Mouse (Mus musculus): ENCODE measurements around the gene Adgrd1. TPM values are rescaled to one million over a fixed set of nuclear protein-coding genes. Genes with fewer than 3 reads are reported as not detected.

Gene Adgrd1
- polyA plus RNA-seq, 1 experiment from 2014 or later: not detected

DNA sequence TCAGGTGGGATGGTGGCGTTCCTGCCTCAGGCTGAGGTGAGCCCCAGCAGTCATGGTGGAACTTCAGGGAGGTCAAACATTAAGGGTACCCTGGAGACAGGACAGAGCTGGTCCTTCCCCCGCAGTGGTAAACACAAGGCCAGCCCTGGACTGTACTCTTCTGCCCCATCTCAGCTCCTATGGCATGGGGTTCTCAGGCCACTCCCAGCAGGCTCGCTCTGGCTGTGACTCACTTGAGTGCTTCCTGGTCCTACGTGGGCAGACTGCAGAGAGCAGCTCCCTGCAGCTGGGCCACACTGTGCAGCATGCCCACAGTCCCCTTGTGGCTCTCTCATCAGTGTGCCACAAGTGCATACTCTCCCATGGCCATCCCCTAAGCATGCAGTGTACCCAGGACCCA, 112.3 kb downstream of the Adgrd1 start:
- H3K4me2 ChIP-seq (ENCODE audit: low read depth, low read length, severe bottlenecking): no peak overlapping the region

DNA sequence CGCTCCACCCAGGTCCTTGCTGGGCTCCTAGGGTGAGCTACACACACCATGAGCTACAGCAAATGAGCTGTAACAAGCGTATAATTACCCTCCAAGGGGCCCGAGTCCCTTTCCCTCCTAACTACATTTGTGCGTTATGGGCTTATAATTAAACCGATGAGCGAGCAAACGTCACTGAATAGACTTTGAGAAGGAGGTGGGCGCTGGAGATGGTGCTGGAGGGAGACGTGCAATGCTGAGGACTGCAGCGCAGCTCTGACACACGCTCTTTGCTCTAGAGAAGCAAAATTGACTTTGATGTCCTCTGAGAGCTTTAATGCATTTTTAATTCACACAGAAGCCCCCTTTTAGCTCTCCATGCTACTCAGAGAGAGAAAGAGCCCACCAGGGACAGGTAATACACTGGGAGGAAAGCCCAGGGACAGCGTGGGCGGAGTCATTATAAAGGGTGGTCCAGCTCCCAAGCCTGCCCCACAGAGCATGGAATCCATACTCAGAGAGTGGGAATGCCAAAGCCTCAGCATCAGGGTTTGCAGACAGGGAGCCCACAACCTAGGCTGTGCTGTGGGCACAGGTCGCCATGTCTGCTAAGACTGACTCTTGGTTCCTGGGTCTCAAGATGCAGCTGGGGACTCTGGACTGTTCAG, 115.0 kb downstream of the Adgrd1 start:
- DNase-seq (ENCODE audit: low spot score): no peak
- Histone ChIP-seq H3K4me3 (ENCODE audit: low read depth, low read length) (no peak overlapping the region), H3K27ac (ENCODE audit: low read depth, low read length) (no peak overlapping the region), H3K4me1 (replicated peaks; ENCODE audit: control insufficient read depth, insufficient read depth, low read length) (no peaks in the 10 kb centered on the region), H3K27me3 (ENCODE audit: control insufficient read depth, insufficient read depth, low read length) (no peaks in the 10 kb centered on the region), H3K36me3 (ENCODE audit: control insufficient read depth, insufficient read depth, low read length) (no peaks in the 10 kb centered on the region), H3K4me2 (ENCODE audit: low read depth, low read length, severe bottlenecking) (no peak overlapping the region), H3K9me3 (ENCODE audit: control insufficient read depth, low read length) (no peaks in the 10 kb centered on the region), H3K9ac (ENCODE audit: low read length) (no peak overlapping the region)
- ATAC-seq (replicated peaks; ENCODE audit: low FRiP score): no peak
- WGBS: 60% methylated on average over 14 of the region's 14 CpGs

More for the DNA sequence above, 112.3 kb downstream of the Adgrd1 start:
- 80% methylated on average over 4 of the region's 4 CpGs for WGBS
- Histone ChIP-seq H3K9me3 (ENCODE audit: control insufficient read depth, low read length) (no peaks in the 10 kb centered on the region), H3K36me3 (ENCODE audit: control insufficient read depth, insufficient read depth, low read length) (no peaks in the 10 kb centered on the region), H3K4me3 (ENCODE audit: low read depth, low read length) (no peak overlapping the region), H3K27ac (ENCODE audit: low read depth, low read length) (no peak overlapping the region), H3K4me1 (replicated peaks; ENCODE audit: control insufficient read depth, insufficient read depth, low read length) (no peaks in the 10 kb centered on the region), H3K27me3 (ENCODE audit: control insufficient read depth, insufficient read depth, low read length) (no peaks in the 10 kb centered on the region), H3K9ac (ENCODE audit: low read length) (no peak overlapping the region)
- no peak for DNase-seq (ENCODE audit: low spot score)
- no peak for ATAC-seq (replicated peaks; ENCODE audit: low FRiP score)

DNA sequence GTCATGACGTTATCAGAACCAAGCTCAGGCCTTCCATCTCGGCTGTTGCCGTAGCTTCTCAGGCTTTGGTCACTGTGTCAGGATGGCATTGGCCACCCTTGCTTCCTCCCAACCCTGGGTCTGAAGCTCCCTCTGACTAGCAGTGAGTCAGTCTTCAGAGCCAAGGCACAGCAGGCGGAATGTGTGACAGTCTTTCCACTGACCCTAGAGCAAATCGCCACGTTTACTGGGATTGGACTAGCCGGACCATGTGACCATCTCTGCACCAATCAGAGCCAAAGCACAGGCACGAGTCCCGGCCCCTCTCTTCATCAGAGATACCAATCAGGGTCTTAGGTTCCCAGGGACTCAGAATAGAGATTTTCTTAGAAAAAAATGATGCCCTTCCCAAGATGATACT, 117.5 kb downstream of the Adgrd1 start:
- DNase-seq (ENCODE audit: low spot score) (no peak), ATAC-seq (replicated peaks; ENCODE audit: low FRiP score) (no peak)
- no peaks in the 10 kb centered on the region for H3K36me3 ChIP-seq (ENCODE audit: control insufficient read depth, insufficient read depth, low read length)
- WGBS: 50% methylated on average over 9 of the region's 9 CpGs
- H3K4me2 ChIP-seq (ENCODE audit: low read depth, low read length, severe bottlenecking): no peak overlapping the region
- no peaks in the 10 kb centered on the region for H3K9me3 ChIP-seq (ENCODE audit: control insufficient read depth, low read length)
- H3K27ac ChIP-seq (ENCODE audit: low read depth, low read length): no peak overlapping the region
- H3K9ac ChIP-seq (ENCODE audit: low read length): no peak overlapping the region
- H3K27me3 ChIP-seq (ENCODE audit: control insufficient read depth, insufficient read depth, low read length): no peaks in the 10 kb centered on the region
- H3K4me3 ChIP-seq (ENCODE audit: low read depth, low read length): no peak overlapping the region
- peaks cover 12% of the 10 kb centered on the region for H3K4me1 ChIP-seq (replicated peaks; ENCODE audit: control insufficient read depth, insufficient read depth, low read length)

DNA sequence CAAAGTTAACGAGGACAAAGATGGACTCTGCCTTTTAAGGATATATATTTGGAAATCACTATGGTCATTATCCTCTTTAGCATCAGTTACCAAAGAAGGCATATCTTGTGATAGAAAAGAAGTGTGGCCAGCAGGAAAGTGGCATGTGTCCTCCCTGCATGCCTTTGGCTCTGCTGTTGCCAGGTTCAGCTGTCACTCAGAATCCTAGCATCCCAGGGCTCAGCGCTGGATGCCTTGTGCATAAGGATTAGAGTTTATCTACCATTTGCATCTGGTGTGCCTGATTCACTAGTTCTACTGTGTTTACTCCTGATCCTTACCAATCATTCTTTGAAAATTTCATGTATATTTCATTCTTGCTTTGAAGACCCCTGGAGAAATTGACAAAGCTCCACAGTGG, 119.5 kb downstream of the Adgrd1 start:
- no peak overlapping the region for H3K4me3 ChIP-seq (ENCODE audit: low read depth, low read length)
- H3K4me1 ChIP-seq (replicated peaks; ENCODE audit: control insufficient read depth, insufficient read depth, low read length): peaks cover 12% of the 10 kb centered on the region
- no peaks in the 10 kb centered on the region for H3K9me3 ChIP-seq (ENCODE audit: control insufficient read depth, low read length)
- H3K36me3 ChIP-seq (ENCODE audit: control insufficient read depth, insufficient read depth, low read length): no peaks in the 10 kb centered on the region
- no peak overlapping the region for H3K27ac ChIP-seq (ENCODE audit: low read depth, low read length)
- H3K27me3 ChIP-seq (ENCODE audit: control insufficient read depth, insufficient read depth, low read length): no peaks in the 10 kb centered on the region
- no peak overlapping the region for H3K9ac ChIP-seq (ENCODE audit: low read length)
- H3K4me2 ChIP-seq (ENCODE audit: low read depth, low read length, severe bottlenecking): no peak overlapping the region
- no peak for ATAC-seq (replicated peaks; ENCODE audit: low FRiP score)
- no peak for DNase-seq (ENCODE audit: low spot score)
- WGBS: 88% methylated on average over 2 of the region's 2 CpGs

DNA sequence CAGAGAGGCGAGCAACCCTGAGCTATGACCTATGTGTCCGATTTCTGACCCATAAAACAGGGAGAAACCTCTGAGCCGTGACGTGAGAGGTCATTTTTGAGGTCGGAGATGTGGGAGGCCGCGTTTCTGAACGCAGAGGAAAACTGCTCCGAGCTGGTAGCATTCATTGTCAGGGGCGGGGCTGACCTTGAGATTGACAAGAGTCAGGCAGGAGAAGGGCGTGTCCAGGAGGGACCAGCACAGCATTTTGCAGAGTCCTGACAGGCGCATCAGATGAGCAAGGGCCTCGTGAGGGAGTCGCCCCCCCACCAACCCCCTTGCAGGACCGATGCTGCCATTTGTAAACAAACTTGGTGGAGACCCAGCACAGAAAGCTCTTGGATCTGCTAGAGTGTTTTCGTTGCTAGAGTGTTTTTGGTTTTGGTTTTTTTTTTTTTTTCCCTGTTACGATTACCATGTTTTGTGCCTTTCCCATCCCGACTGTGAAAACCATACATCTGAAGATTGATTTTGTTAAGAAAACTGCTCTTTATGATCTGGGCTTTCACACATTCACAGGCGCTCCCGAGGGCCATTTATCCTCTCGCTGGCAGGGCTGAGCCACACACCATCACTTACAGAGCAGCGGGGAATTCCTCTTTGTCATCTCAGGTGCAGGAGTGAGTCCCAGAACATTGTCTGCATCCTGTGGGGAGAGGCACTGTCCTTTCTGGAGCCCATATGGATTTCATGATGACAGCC, 121.1 kb downstream of the Adgrd1 start:
- peak overlapping the region; percentile 27; the same call in 1 of the 2 replicates for H3K4me2 ChIP-seq (ENCODE audit: low read depth, low read length, severe bottlenecking)
- H3K9ac ChIP-seq (ENCODE audit: low read length): no peak overlapping the region
- no peaks in the 10 kb centered on the region for H3K9me3 ChIP-seq (ENCODE audit: control insufficient read depth, low read length)
- ATAC-seq (replicated peaks; ENCODE audit: low FRiP score): no peak
- no peaks in the 10 kb centered on the region for H3K36me3 ChIP-seq (ENCODE audit: control insufficient read depth, insufficient read depth, low read length)
- peak overlapping the region; percentile 27; the same call in 1 of the 2 replicates for H3K27ac ChIP-seq (ENCODE audit: low read depth, low read length)
- peak; percentile 60 for DNase-seq (ENCODE audit: low spot score)
- no peak overlapping the region for H3K4me3 ChIP-seq (ENCODE audit: low read depth, low read length)
- H3K27me3 ChIP-seq (ENCODE audit: control insufficient read depth, insufficient read depth, low read length): no peaks in the 10 kb centered on the region
- 19% methylated on average over 22 of the region's 22 CpGs for WGBS
- H3K4me1 ChIP-seq (replicated peaks; ENCODE audit: control insufficient read depth, insufficient read depth, low read length): peaks cover 12% of the 10 kb centered on the region

DNA sequence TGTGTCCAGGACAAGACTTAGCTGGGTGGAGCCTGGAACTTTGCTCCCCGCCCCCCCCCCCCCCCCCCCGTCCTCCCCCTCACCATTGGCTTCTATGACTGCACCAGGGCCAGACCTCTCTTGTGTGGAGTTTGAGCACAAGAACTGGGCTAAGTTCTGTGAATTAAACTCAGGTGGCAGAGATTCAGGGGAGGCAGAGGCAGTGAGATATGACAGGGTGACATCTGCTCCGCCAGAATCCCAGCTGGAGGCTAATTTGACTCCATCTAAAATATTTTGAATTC, 121.6 kb downstream of the Adgrd1 start:
- no peak overlapping the region for H3K4me3 ChIP-seq (ENCODE audit: low read depth, low read length)
- DNase-seq (ENCODE audit: low spot score): no peak
- ATAC-seq (replicated peaks; ENCODE audit: low FRiP score): no peak
- no peaks in the 10 kb centered on the region for H3K27me3 ChIP-seq (ENCODE audit: control insufficient read depth, insufficient read depth, low read length)
- no peaks in the 10 kb centered on the region for H3K9me3 ChIP-seq (ENCODE audit: control insufficient read depth, low read length)
- H3K4me2 ChIP-seq (ENCODE audit: low read depth, low read length, severe bottlenecking): no peak overlapping the region; the same call in 1 of the 2 replicates
- peak overlapping the region; percentile 27; the same call in 1 of the 2 replicates for H3K27ac ChIP-seq (ENCODE audit: low read depth, low read length)
- 36% methylated on average over 1 of the region's 3 CpGs for WGBS
- H3K9ac ChIP-seq (ENCODE audit: low read length): no peak overlapping the region; the same call in 1 of the 2 replicates
- peaks cover 12% of the 10 kb centered on the region for H3K4me1 ChIP-seq (replicated peaks; ENCODE audit: control insufficient read depth, insufficient read depth, low read length)
- no peaks in the 10 kb centered on the region for H3K36me3 ChIP-seq (ENCODE audit: control insufficient read depth, insufficient read depth, low read length)

DNA sequence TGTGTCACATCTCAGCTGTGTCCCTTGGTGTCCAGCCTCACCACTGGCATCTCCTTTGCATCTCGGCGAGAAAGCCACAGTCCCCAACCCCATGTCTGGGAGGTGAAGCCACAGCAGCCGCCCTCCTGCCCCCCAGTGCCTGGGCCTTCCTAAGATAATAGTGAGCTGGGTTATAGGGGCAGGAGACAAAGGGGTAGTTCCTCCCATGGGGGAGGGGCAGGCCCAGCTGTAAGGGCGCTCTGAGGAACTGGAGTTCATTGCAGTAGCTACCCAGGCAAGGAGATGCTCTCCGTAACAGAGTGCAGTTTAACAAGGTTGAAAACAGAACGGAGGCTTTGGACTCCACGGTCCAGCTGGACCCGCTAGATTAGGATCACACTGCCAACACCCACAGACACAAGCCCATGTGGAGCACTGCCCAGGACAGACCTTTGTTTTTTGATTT, 122.0 kb downstream of the Adgrd1 start:
- peak; percentile 57 for DNase-seq (ENCODE audit: low spot score)
- Histone ChIP-seq H3K4me1 (replicated peaks; ENCODE audit: control insufficient read depth, insufficient read depth, low read length) (peaks cover 12% of the 10 kb centered on the region), H3K4me2 (ENCODE audit: low read depth, low read length, severe bottlenecking) (peak overlapping the region; percentile 24), H3K27ac (ENCODE audit: low read depth, low read length) (no peak overlapping the region), H3K36me3 (ENCODE audit: control insufficient read depth, insufficient read depth, low read length) (no peaks in the 10 kb centered on the region), H3K9me3 (ENCODE audit: control insufficient read depth, low read length) (no peaks in the 10 kb centered on the region), H3K9ac (ENCODE audit: low read length) (peak overlapping the region; percentile 16; the same call in 1 of the 2 replicates), H3K27me3 (ENCODE audit: control insufficient read depth, insufficient read depth, low read length) (no peaks in the 10 kb centered on the region), H3K4me3 (ENCODE audit: low read depth, low read length) (no peak overlapping the region)
- 0 out of 2 replicates have a peak, but pooled peaks have one; percentile 24 for ATAC-seq (replicated peaks; ENCODE audit: low FRiP score)
- WGBS: 7% methylated on average over 8 of the region's 8 CpGs

DNA sequence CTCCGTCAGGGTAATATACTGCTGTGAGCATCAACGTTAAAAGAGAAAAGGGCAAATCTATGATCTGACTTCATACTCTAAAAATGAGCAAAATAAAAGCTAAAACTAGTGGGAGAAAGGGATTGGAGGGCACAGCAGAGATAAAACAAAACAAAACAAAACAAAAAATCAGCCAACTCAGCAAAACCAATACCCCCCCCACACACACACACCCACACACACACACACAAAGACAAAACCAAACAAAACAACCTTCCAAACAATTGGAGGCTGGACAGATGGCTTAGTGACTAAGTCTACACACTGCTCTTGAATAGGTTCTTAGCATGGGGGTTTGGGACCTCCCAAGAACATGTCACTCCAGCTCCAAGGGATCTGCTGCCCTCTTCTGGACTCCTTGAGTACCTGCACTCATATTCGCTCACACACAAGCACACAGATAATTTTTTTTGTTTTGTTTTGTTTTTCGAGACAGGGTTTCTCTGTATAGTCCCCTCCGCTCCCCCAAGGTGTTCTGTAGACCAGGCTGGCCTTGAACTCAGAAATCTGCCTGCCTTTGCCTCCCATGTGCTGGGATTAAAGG, 122.7 kb downstream of the Adgrd1 start:
- ATAC-seq (replicated peaks; ENCODE audit: low FRiP score): no peak
- H3K4me3 ChIP-seq (ENCODE audit: low read depth, low read length): no peak overlapping the region
- no peak overlapping the region for H3K27ac ChIP-seq (ENCODE audit: low read depth, low read length)
- 87% methylated on average over 5 of the region's 5 CpGs for whole genome bisulfite sequencing
- peaks cover 12% of the 10 kb centered on the region for H3K4me1 ChIP-seq (replicated peaks; ENCODE audit: control insufficient read depth, insufficient read depth, low read length)
- H3K4me2 ChIP-seq (ENCODE audit: low read depth, low read length, severe bottlenecking): no peak overlapping the region
- no peaks in the 10 kb centered on the region for H3K36me3 ChIP-seq (ENCODE audit: control insufficient read depth, insufficient read depth, low read length)
- H3K9ac ChIP-seq (ENCODE audit: low read length): no peak overlapping the region
- no peaks in the 10 kb centered on the region for H3K27me3 ChIP-seq (ENCODE audit: control insufficient read depth, insufficient read depth, low read length)
- no peak for DNase-seq (ENCODE audit: low spot score)
- no peaks in the 10 kb centered on the region for H3K9me3 ChIP-seq (ENCODE audit: control insufficient read depth, low read length)
